Mouse (Mus musculus): ENCODE results near the gene Naaladl2. TPM values are rescaled to one million over a fixed set of nuclear protein-coding genes. Genes with fewer than 3 reads are reported as not detected.

Naaladl2 gene
- polyA plus RNA-seq, 1 experiment from 2014 or later: 2.0 TPM

GRCm38 (mm10) chr3:24663749-24664148 lies 480.3 kb downstream of the Naaladl2 start:
- Histone ChIP-seq H3K4me3 (no peak overlapping the region), H3K4me1 (no peaks in the 10 kb centered on the region), H3K9ac (no peak overlapping the region), H3K4me2 (replicated peaks) (no peak overlapping the region), H3K27me3 (no peaks in the 10 kb centered on the region), H3K27ac (no peak overlapping the region), H3K9me3 (no peaks in the 10 kb centered on the region), H3K36me3 (no peaks in the 10 kb centered on the region)
- ATAC-seq (ENCODE audit: low FRiP score, low read depth): no peak

GRCm38 (mm10) chr3:24630032-24630431 lies 514.0 kb downstream of the Naaladl2 start:
- Histone ChIP-seq H3K4me1 (0 out of 2 replicates have a peak, but pooled peaks cover 7% of the 10 kb centered on the region), H3K9ac (no peak overlapping the region), H3K4me2 (replicated peaks) (no peak overlapping the region), H3K4me3 (no peak overlapping the region), H3K9me3 (no peaks in the 10 kb centered on the region), H3K27me3 (no peaks in the 10 kb centered on the region), H3K36me3 (no peaks in the 10 kb centered on the region), H3K27ac (no peak overlapping the region)
- peak; percentile 86 for ATAC-seq (ENCODE audit: low FRiP score, low read depth)
- WGBS: 14% methylated on average over 1 of the region's 1 CpGs

GRCm38 (mm10) chr3:24605485-24605884 lies 538.6 kb downstream of the Naaladl2 start:
- Histone ChIP-seq H3K27ac (no peak overlapping the region), H3K9me3 (no peaks in the 10 kb centered on the region), H3K4me1 (no peaks in the 10 kb centered on the region), H3K36me3 (no peaks in the 10 kb centered on the region), H3K4me3 (no peak overlapping the region), H3K9ac (no peak overlapping the region), H3K27me3 (no peaks in the 10 kb centered on the region), H3K4me2 (replicated peaks) (no peak overlapping the region)
- ATAC-seq (ENCODE audit: low FRiP score, low read depth): no peak

DNA sequence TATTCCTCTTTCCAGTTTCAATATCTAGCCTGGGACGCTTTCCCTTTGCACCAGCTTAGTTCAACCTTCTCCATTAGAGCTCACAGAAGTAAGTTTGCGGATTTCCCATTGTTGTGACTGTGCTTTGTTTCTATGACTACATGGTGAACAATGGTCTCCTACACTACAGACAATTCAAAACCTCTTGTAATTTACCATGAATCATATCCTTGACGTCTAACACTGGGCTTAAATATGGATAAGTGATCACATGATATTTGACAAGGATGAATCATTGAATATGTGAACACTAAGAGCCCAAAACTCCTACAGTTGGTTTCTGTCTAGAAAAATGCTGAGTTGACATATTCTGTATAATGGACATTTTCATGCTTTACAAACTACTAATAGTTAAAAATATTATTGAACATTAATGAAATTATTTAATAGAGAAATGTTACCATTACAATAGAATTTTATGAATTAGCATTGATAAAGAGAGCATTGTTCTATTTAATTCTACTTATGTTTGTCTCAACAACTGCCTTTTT lies 539.2 kb downstream of the Naaladl2 start:
- Histone ChIP-seq H3K4me3 (no peak overlapping the region), H3K27me3 (no peaks in the 10 kb centered on the region), H3K9ac (no peak overlapping the region), H3K4me2 (replicated peaks) (no peak overlapping the region), H3K9me3 (no peaks in the 10 kb centered on the region), H3K27ac (no peak overlapping the region), H3K36me3 (no peaks in the 10 kb centered on the region), H3K4me1 (no peaks in the 10 kb centered on the region)
- no peak for ATAC-seq (ENCODE audit: low FRiP score, low read depth)
- WGBS: 85% methylated on average over 3 of the region's 3 CpGs

DNA sequence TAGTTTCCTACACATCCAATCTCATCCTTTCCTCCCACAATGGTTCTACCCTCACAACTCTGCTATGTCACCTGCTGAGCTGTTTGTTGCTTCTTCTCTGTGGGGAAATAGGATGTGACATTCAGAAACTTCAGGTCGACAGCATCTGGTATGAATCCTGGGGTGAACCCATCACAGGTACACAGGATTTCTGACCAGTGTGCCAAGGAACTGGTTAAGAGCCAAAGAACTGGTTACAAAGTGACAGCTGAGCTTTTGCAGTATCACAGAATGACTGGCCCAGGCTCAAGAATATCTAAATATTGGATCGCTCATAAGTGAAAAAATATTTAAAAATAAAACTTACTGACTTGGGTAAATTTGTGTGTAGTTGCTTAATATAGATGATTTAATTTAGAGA lies 548.6 kb downstream of the Naaladl2 start:
- WGBS: 72% methylated on average over 2 of the region's 2 CpGs
- no peaks in the 10 kb centered on the region for H3K36me3 ChIP-seq
- H3K4me2 ChIP-seq (replicated peaks): no peak overlapping the region

DNA sequence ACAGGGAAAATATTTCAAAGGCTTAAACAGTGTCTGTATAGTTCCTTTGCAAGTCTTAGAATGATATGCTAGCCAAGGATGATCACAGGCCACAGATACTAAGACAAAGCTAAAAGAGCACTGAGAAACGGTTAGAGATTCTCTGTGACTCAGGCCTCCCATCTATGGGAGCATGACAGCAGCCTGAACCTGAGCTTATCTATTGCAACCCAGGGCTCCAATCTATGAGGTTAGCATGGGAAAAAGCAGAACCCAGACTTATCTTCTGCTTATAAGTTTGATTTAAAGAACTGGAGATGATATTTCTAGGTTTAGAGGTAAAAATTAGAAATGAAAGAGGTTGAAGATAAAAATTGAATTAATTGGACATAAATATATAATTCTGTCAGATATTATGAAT lies 587.4 kb downstream of the Naaladl2 start:
- no peak overlapping the region for H3K27ac ChIP-seq
- H3K4me3 ChIP-seq: no peak overlapping the region
- no peak overlapping the region for H3K9ac ChIP-seq
- H3K36me3 ChIP-seq: no peaks in the 10 kb centered on the region
- H3K4me2 ChIP-seq (replicated peaks): no peak overlapping the region
- ATAC-seq (ENCODE audit: low FRiP score, low read depth): no peak
- H3K4me1 ChIP-seq: no peaks in the 10 kb centered on the region
- no peaks in the 10 kb centered on the region for H3K9me3 ChIP-seq
- WGBS: 82% methylated on average over 1 of the region's 1 CpGs
- no peaks in the 10 kb centered on the region for H3K27me3 ChIP-seq

More for the DNA sequence above, 548.6 kb downstream of the Naaladl2 start:
- Histone ChIP-seq H3K4me1 (no peaks in the 10 kb centered on the region), H3K9ac (no peak overlapping the region), H3K27ac (no peak overlapping the region), H3K9me3 (no peaks in the 10 kb centered on the region), H3K4me3 (no peak overlapping the region), H3K27me3 (no peaks in the 10 kb centered on the region)
- ATAC-seq (ENCODE audit: low FRiP score, low read depth): no peak

DNA sequence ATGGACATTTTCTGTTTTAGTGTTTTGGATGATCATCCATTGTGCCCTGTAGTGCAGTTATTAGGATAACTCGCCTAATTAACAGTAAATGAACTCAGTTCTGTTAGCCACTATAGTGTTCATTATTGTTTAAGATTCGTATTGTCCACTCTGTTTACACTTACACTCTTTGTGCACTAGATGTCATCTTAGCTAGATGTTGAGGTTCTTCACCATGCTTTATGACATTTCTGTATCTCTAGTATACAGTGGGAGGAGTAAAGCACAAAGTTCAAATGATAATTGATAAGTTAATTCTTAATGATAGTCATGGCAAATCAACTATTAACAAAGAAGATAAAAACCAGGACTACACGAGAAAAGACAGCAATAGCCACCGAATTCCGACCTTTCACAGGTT lies 590.4 kb downstream of the Naaladl2 start:
- WGBS: 83% methylated on average over 5 of the region's 5 CpGs
- H3K9ac ChIP-seq: no peak overlapping the region
- H3K36me3 ChIP-seq: no peaks in the 10 kb centered on the region
- no peaks in the 10 kb centered on the region for H3K4me1 ChIP-seq
- no peak for ATAC-seq (ENCODE audit: low FRiP score, low read depth)
- no peaks in the 10 kb centered on the region for H3K27me3 ChIP-seq
- H3K27ac ChIP-seq: no peak overlapping the region
- H3K4me2 ChIP-seq (replicated peaks): no peak overlapping the region
- no peak overlapping the region for H3K4me3 ChIP-seq
- H3K9me3 ChIP-seq: no peaks in the 10 kb centered on the region

GRCm38 (mm10) chr3:24552631-24553030 lies 591.4 kb downstream of the Naaladl2 start:
- no peak overlapping the region for H3K4me2 ChIP-seq (replicated peaks)
- H3K4me3 ChIP-seq: no peak overlapping the region
- no peaks in the 10 kb centered on the region for H3K4me1 ChIP-seq
- H3K9me3 ChIP-seq: no peaks in the 10 kb centered on the region
- WGBS: 66% methylated on average over 2 of the region's 2 CpGs
- H3K27me3 ChIP-seq: no peaks in the 10 kb centered on the region
- H3K27ac ChIP-seq: no peak overlapping the region
- ATAC-seq (ENCODE audit: low FRiP score, low read depth): no peak
- H3K9ac ChIP-seq: no peak overlapping the region
- no peaks in the 10 kb centered on the region for H3K36me3 ChIP-seq

DNA sequence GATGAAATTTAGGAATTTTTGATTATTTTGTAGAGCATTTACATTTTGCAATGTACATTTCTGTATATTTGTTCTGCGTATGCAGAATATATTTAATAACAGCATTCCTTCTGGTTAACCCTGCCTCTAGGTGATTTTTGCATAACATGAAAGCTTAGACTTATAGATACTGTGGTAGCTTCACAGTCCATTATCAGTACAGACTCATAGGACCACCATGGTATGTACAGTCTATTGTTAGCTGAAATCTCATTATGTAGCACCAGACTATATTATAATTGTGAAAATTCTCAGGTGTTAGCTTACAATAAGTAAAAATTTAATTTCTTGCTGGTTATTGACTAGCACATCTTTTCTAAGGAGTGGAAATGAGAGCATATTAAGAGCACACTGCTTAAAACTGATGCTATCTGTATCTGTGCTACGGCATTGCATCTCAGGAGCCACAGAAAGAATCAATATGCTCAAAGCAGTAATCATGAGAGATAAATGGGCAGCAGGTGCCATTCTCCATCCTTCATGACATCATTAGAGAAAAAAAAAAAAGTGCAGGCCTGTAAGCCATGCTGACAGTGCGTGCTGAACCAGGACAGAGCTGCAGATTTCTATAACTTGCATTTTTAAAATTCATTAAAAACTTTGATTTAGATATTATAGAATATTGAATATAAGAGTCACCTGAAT lies 610.1 kb downstream of the Naaladl2 start:
- 86% methylated on average over 3 of the region's 3 CpGs for WGBS
- H3K27me3 ChIP-seq: no peaks in the 10 kb centered on the region
- no peak overlapping the region for H3K4me2 ChIP-seq (replicated peaks)
- H3K36me3 ChIP-seq: no peaks in the 10 kb centered on the region
- H3K27ac ChIP-seq: no peak overlapping the region
- 0 out of 2 replicates have a peak, but pooled peaks cover 3% of the 10 kb centered on the region for H3K4me1 ChIP-seq
- H3K9ac ChIP-seq: no peak overlapping the region
- no peak for ATAC-seq (ENCODE audit: low FRiP score, low read depth)
- H3K9me3 ChIP-seq: no peaks in the 10 kb centered on the region
- H3K4me3 ChIP-seq: no peak overlapping the region

GRCm38 (mm10) chr3:24514918-24515317 lies 629.1 kb downstream of the Naaladl2 start:
- Histone ChIP-seq H3K4me2 (replicated peaks) (no peak overlapping the region), H3K27me3 (no peaks in the 10 kb centered on the region), H3K9ac (no peak overlapping the region), H3K36me3 (no peaks in the 10 kb centered on the region), H3K4me3 (no peak overlapping the region), H3K27ac (no peak overlapping the region), H3K4me1 (0 out of 2 replicates have a peak, but pooled peaks cover 4% of the 10 kb centered on the region), H3K9me3 (no peaks in the 10 kb centered on the region)
- 25% methylated on average over 1 of the region's 1 CpGs for WGBS
- ATAC-seq (ENCODE audit: low FRiP score, low read depth): peak; percentile 51; the same call in 1 of the 2 replicates

GRCm38 (mm10) chr3:24486456-24487112 lies 657.5 kb downstream of the Naaladl2 start:
- H3K27ac ChIP-seq: no peak overlapping the region
- no peak for ATAC-seq (ENCODE audit: low FRiP score, low read depth)
- no peak overlapping the region for H3K4me3 ChIP-seq
- H3K4me1 ChIP-seq: no peaks in the 10 kb centered on the region
- H3K27me3 ChIP-seq: no peaks in the 10 kb centered on the region
- WGBS: 66% methylated on average over 4 of the region's 4 CpGs
- H3K36me3 ChIP-seq: no peaks in the 10 kb centered on the region
- no peaks in the 10 kb centered on the region for H3K9me3 ChIP-seq
- H3K9ac ChIP-seq: no peak overlapping the region
- H3K4me2 ChIP-seq (replicated peaks): no peak overlapping the region

GRCm38 (mm10) chr3:24463941-24464340 lies 680.1 kb downstream of the Naaladl2 start:
- Histone ChIP-seq H3K4me2 (replicated peaks) (no peak overlapping the region), H3K4me3 (no peak overlapping the region), H3K9ac (no peak overlapping the region), H3K9me3 (no peaks in the 10 kb centered on the region), H3K27me3 (no peaks in the 10 kb centered on the region), H3K36me3 (no peaks in the 10 kb centered on the region), H3K27ac (no peak overlapping the region), H3K4me1 (no peaks in the 10 kb centered on the region)
- 86% methylated on average over 4 of the region's 4 CpGs for WGBS
- ATAC-seq (ENCODE audit: low FRiP score, low read depth): no peak

All from limb, embryonic 13.5 days (tissue).